Mouse (Mus musculus) intestine, embryonic 16.5 days (tissue): Measurements from ENCODE around the gene Gclc. TPM values are rescaled to one million over a fixed set of nuclear protein-coding genes. Genes with fewer than 3 reads are reported as not detected.
"Not testable (repeated sequence)": the region's sequence is repeated elsewhere in the genome, so short reads cannot be mapped to it uniquely, and the experiment has no call there.

Experiments
- ATAC-seq: fragments of 200-750 bp; cut with Nextera tagmentation; 2 replicates; pipeline ENCODE4 v1.8.0; 2017; ENCODE audit warnings: moderate TSS enrichment, moderate library complexity
- H3K27ac ChIP-seq: fragments of 300-500 bp; sonication (generic); 2 replicates; pipeline ENCODE4 v1.5.1; 2014; ENCODE audit warnings: mild to moderate bottlenecking, low read length
- H3K27me3 ChIP-seq: fragments of 300-500 bp; sonication (generic); replicated peaks from 2 replicates; pipeline ENCODE4 v1.6.1; 2014; ENCODE audit warnings: low read length, control low read depth, mixed read lengths; ENCODE audit not compliant: control insufficient read depth, insufficient read depth
- H3K36me3 ChIP-seq: fragments of 300-500 bp; sonication (generic); 2 replicates; pipeline ENCODE4 v1.6.1; 2014; ENCODE audit warnings: low read length, control low read depth; ENCODE audit not compliant: control insufficient read depth, insufficient read depth
- H3K4me1 ChIP-seq: fragments of 300-500 bp; sonication (generic); 2 replicates; pipeline ENCODE4 v1.6.1; 2014; ENCODE audit warnings: low read length, control low read depth, mixed read lengths; ENCODE audit not compliant: control insufficient read depth, insufficient read depth
- H3K4me2 ChIP-seq: fragments of 300-500 bp; sonication (generic); 2 replicates; pipeline ENCODE4 v1.6.1; 2014; ENCODE audit warnings: low read depth, low read length, control low read depth
- H3K4me3 ChIP-seq: fragments of 300-500 bp; sonication (generic); 2 replicates; pipeline ENCODE4 v1.5.1; 2014; ENCODE audit warnings: mild to moderate bottlenecking, low read length
- H3K9ac ChIP-seq: fragments of 300-500 bp; sonication (generic); 2 replicates; pipeline ENCODE4 v1.6.1; 2014; ENCODE audit warnings: low read depth, low read length
- H3K9me3 ChIP-seq: fragments of 300-500 bp; sonication (generic); 2 replicates; pipeline ENCODE4 v1.6.1; 2016; ENCODE audit warnings: low read length, control low read depth; ENCODE audit not compliant: control insufficient read depth
- WGBS: fragments of 180-500 bp; shearing (Covaris S2); extraction: QIAGEN DNeasy Blood & Tissue Kit; methylation state at CpG from one replicate; pipeline ENCODE4 v1.1.7; 2014; 5-methylcytosine and 5-hydroxymethylcytosine counted together
- polyA plus RNA-seq: library from polyadenylated mRNA; unstranded; fragments of >200 nt; fragmentation: Nextera tagmentation; extraction: Ambion mirVana; gene quantifications from 2 replicates; pipeline ENCODE4 v1.2.1, GENCODE M21; 2015

Gene Gclc
- polyA plus RNA-seq, 1 experiment from 2014 or later, result 4.7 TPM

DNA sequence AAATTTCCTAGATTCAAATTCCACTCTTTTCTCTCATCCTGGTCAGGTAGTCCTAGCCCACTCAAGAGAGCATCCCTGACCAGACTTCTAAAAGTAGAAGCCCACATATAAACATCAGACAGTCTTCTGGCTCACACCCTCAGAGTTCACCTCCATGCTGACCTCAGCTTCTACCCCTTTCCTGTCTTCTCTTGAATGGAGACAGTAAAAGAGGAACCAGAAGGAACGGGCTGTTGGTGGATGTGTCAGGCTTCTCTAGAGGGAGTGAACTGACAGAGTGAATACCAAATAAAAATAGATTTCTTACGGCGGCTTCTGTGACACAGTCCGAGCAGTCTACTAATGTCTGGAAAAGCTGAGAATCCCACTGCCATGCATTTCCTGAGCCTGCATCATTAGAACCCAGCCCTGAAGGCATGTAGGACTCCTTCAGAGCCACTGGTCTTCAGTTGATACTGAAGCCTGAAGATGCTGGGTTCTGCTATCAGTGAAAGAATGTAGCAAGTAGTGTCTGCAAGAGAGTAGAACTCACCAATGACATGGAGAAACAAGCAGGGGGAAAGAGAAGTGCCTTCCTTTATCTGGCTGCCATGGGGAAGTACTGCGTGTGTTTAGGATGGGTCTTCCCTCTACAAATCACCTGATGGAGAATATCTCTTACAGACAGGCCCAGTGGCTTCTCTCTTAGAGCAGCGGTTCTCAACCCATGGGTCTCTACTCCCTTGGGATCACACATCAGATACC, 16.9 kb upstream of the Gclc start:
- no peak for ATAC-seq
- Histone ChIP-seq H3K36me3 (no peaks in the 10 kb centered on the region), H3K27me3 (no peaks in the 10 kb centered on the region), H3K27ac (no peak overlapping the region), H3K9ac (no peak overlapping the region), H3K9me3 (no peaks in the 10 kb centered on the region), H3K4me1 (no peaks in the 10 kb centered on the region), H3K4me3 (no peak overlapping the region), H3K4me2 (no peak overlapping the region)
- WGBS, result 83% methylated on average over 6 of the region's 6 CpGs

DNA sequence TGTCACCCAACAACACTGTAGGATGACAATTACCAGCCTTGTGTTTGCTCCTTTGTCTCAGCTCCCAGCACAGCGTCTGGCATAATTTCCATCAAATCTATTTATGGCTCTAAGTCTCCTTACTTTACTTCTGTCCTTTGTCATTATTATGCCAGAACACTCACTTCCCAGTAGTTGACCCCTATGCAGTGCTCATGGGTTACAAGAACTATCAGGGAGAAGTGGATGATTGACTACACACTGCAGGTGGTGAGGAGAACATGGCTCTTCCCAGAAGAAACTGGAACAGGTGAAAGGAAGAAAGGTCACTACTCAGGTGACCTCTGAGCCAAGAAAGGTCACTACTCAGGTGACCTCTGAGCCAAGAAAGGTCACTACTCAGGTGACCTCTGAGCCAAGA, 12.9 kb upstream of the Gclc start:
- Histone ChIP-seq H3K9ac (no peak overlapping the region), H3K27ac (no peak overlapping the region), H3K4me1 (peaks cover 4% of the 10 kb centered on the region; the same call in 1 of the 2 replicates), H3K9me3 (no peaks in the 10 kb centered on the region), H3K4me3 (no peak overlapping the region), H3K27me3 (no peaks in the 10 kb centered on the region), H3K36me3 (no peaks in the 10 kb centered on the region), H3K4me2 (no peak overlapping the region)
- ATAC-seq, result no peak
- WGBS, result 62% methylated on average over 1 of the region's 1 CpGs

DNA sequence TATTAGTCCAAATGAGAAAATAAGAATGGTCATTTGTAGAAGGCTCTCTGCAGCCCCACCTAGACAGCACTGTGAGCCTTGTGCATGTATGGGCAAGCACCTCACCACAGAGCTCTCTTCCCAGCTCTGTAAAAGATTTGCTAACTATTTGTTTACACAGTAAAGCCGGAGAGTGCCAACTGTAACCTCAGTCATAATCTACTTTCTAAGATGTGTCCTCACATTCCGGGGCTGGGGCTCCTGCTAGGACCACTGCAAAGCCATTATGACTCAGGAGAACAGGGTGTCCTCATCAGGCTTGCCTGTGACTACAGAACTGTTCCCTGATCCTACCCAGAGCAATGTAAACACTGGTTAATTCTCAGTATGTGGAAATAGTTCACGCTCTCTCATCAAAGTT, 9.5 kb upstream of the Gclc start:
- Histone ChIP-seq H3K36me3 (no peaks in the 10 kb centered on the region), H3K4me1 (peaks cover 6% of the 10 kb centered on the region; the same call in 1 of the 2 replicates), H3K9me3 (no peaks in the 10 kb centered on the region), H3K4me2 (no peak overlapping the region), H3K4me3 (no peak overlapping the region), H3K9ac (no peak overlapping the region), H3K27ac (no peak overlapping the region), H3K27me3 (no peaks in the 10 kb centered on the region)
- 26% methylated on average over 3 of the region's 3 CpGs for WGBS
- ATAC-seq, result peak; percentile 77

DNA sequence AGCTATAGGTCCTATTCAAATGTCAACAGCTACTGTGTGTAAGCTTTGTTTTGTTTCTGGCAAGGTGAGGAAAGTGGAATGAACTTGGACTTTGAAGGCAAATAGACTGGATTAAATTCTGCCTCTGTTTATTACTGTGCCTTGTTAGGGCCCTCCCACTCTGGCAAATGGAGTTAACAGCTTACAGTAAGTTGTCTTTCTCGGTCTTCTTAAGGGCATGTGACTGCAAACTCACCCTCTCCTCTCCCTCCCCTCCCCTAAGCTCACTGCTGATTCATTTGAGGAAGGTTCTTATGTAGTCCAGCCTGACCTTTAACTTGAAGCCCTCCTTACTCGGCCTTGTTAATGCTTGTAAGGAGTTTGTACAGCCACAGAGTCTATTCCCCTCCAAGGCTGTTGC, 8.0 kb upstream of the Gclc start:
- WGBS, result 28% methylated on average over 2 of the region's 2 CpGs
- Histone ChIP-seq H3K27ac (no peak overlapping the region), H3K4me1 (peaks cover 11% of the 10 kb centered on the region), H3K9me3 (no peaks in the 10 kb centered on the region), H3K4me3 (no peak overlapping the region), H3K4me2 (no peak overlapping the region), H3K9ac (no peak overlapping the region), H3K27me3 (no peaks in the 10 kb centered on the region), H3K36me3 (no peaks in the 10 kb centered on the region)
- ATAC-seq, result no peak

DNA sequence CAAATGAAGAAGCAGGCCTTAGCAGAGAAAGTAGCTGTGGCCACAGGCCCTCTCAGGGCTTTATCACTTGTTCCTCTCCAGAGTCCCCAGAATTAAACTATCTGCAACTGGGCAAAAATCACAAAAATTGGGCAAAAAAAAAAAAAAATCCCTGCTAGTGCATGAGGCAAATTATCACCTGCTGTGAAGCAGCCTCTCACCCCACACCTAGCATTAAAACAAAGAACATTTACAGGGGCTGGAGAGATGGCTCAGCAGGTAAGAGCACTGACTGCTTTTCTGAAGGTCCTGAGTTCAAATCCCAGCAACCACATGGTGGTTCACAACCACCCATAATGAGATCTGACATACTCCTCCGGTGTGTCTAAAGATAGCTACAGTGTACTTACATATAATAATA, 6.0 kb upstream of the Gclc start:
- not testable (repeated sequence) for H3K4me3 ChIP-seq, H3K9me3 ChIP-seq

DNA sequence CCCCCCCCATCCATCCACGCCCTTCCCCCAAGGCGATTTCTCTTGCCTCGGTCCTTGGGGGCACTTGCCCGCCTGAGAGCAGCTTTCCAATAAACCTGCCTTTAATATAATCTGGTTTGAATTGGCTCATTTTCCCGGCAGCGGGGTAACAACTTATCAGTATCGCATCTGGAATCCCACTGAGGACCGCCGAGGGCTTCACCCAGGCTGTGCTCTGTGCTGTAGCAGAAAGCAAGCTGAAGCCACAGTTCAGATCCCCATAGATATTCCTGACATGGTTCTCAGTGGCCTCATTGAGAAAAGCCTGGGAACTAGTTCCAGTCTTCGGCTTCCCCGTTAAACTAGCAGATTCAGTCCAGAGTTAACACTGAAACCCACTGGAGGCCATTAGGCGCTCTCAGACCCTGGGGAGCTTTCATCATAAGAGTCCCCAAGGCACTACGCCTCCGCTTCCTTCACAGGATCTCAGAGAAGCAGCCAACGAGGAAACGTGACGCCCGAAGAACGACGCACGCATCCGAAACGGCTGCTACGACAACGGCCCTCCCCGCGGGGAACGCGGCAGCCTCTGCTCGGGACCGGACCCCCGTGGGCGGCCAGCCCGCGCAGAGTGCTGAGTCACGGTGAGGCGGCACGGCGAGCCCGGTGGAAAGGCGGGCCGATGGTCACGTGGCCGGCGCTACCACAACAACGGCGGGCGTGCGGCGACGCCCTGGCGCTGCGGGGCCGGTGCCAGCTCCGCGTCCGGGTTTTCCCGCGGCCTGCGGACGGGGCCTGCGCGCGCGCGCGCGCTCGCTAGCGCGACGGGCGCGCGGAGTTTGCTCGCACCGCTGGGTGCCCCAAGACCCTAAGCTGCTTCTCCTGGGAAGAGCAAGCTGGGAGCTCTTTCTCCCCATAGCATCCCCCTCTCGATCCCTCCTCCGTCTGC, 3.9 kb upstream of the Gclc start:
- ATAC-seq, result peak; percentile 83
- WGBS, result under 1% methylated on average over 76 of the region's 79 CpGs
- Histone ChIP-seq H3K36me3 (no peaks in the 10 kb centered on the region), H3K4me1 (peaks cover 6% of the 10 kb centered on the region; the same call in 1 of the 2 replicates), H3K27ac (peak overlapping the region; percentile 68), H3K4me2 (peak overlapping the region; percentile 91), H3K4me3 (peak overlapping the region; percentile 57), H3K9ac (peak overlapping the region; percentile 76), H3K9me3 (no peaks in the 10 kb centered on the region), H3K27me3 (no peaks in the 10 kb centered on the region)

More for the DNA sequence above, 6.0 kb upstream of the Gclc start:
- not testable (repeated sequence) for H3K9ac ChIP-seq, ATAC-seq, H3K27me3 ChIP-seq, H3K4me2 ChIP-seq, H3K36me3 ChIP-seq, H3K27ac ChIP-seq
- peaks cover 11% of the 10 kb centered on the region for H3K4me1 ChIP-seq
- 93% methylated on average over 1 of the region's 1 CpGs for WGBS

DNA sequence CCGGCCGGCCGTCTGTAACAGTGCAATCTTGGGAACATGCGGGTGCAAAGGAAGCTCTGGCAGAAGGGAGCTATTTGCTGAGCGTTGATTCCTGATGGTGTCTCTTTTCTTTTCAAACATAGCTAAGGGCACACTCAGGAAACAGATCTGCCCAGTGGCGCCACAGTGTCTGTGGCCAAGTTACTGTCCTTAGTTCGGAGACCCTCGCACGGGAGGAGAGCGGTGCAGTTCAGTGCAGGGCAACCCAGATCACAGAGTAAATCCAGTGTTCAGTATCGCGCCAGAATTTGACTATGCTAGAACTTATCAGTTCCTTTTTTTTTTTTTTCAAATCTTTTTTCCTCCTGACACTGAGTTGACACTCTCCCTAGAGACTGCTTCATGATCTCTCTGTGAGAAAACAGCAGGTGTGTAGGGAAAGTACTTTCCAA, 3.2 kb upstream of the Gclc start:
- Histone ChIP-seq H3K9ac (peak overlapping the region; percentile 76), H3K36me3 (no peaks in the 10 kb centered on the region), H3K27ac (peak overlapping the region; percentile 68), H3K4me3 (peak overlapping the region; percentile 57), H3K9me3 (no peaks in the 10 kb centered on the region), H3K4me1 (peaks cover 6% of the 10 kb centered on the region; the same call in 1 of the 2 replicates), H3K4me2 (peak overlapping the region; percentile 91), H3K27me3 (no peaks in the 10 kb centered on the region)
- ATAC-seq, result peak; percentile 9; the same call in 1 of the 2 replicates
- WGBS, result under 1% methylated on average over 12 of the region's 12 CpGs

DNA sequence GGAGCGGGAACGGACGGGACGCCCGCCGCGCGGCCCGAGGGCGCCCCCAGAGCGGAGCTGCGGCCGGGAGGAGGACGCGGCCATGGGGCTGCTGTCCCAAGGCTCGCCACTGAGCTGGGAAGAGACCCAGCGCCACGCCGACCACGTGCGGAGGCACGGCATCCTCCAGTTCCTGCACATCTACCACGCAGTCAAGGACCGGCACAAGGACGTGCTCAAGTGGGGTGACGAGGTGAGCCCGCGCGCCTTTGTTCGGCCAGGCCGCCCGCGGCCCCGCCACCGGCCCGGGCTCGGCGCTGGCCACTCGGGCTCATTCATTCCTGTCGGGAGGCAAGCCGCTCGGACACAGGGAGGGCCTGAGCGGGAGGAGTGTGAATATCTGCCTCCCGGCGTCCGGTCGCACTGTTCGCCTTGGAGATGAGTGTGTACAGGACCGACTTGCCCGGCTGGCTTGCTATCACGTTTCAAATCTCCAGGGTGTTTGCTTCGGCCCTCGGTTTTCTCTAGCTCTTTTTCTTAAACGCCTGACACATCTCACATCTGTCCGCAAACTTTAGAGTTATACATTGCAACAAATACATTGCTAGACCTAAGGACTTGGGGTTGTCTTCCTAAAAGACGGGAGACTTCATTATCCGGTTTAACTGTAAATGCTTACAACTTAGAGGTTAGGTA, 530 bp downstream of the Gclc start:
- Histone ChIP-seq H3K4me2 (peak overlapping the region; percentile 74), H3K9me3 (no peaks in the 10 kb centered on the region), H3K4me3 (peak overlapping the region; percentile 76), H3K27ac (peak overlapping the region; percentile 76), H3K36me3 (no peaks in the 10 kb centered on the region), H3K9ac (peak overlapping the region; percentile 78), H3K4me1 (peaks cover 7% of the 10 kb centered on the region; the same call in 1 of the 2 replicates), H3K27me3 (no peaks in the 10 kb centered on the region)
- WGBS, result under 1% methylated on average over 49 of the region's 57 CpGs
- peak; percentile 81 for ATAC-seq

DNA sequence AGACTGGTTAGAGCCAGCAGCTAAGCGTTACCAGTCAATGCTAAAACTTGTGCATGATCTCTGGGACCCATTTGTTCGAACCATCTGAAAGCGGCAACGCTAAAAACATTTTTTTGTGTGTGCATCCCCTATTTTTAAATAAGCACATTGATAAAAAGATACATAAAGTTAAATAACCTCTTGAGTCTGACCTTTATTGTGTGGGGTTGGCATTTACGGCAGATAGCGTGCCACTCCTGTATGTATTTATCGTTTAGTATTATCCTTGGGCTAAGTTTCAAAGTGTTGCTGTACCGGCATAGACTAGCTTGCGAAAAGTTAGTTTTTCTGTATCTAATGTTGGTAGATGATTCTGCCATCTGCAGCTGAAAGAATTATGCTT, 1.1 kb downstream of the Gclc start:
- Histone ChIP-seq H3K27ac (no peak overlapping the region), H3K9me3 (no peaks in the 10 kb centered on the region), H3K4me1 (peaks cover 2% of the 10 kb centered on the region; the same call in 1 of the 2 replicates), H3K4me2 (peak overlapping the region; percentile 74), H3K27me3 (no peaks in the 10 kb centered on the region), H3K9ac (peak overlapping the region; percentile 78), H3K36me3 (no peaks in the 10 kb centered on the region), H3K4me3 (peak overlapping the region; percentile 76)
- 17% methylated on average over 9 of the region's 9 CpGs for WGBS
- no peak for ATAC-seq
